Mouse (Mus musculus): ENCODE measurements around the gene Kbtbd7. TPM values are rescaled to one million over a fixed set of nuclear protein-coding genes. Genes with fewer than 3 reads are reported as not detected.
"Not testable (repeated sequence)": the region's sequence is repeated elsewhere in the genome, so short reads cannot be mapped to it uniquely, and the experiment has no call there.

Kbtbd7 gene
- 10 to 100 TPM; 42.9 to 48.0 TPM for total RNA-seq (2021)
- long read RNA-seq, full-length matches to known transcripts, result 60 of 60 reads
- long read RNA-seq, partial matches to known transcripts, result 0 of 60 reads
- long read RNA-seq, other reads (novel, unspliced or antisense), result 0 of 60 reads

DNA sequence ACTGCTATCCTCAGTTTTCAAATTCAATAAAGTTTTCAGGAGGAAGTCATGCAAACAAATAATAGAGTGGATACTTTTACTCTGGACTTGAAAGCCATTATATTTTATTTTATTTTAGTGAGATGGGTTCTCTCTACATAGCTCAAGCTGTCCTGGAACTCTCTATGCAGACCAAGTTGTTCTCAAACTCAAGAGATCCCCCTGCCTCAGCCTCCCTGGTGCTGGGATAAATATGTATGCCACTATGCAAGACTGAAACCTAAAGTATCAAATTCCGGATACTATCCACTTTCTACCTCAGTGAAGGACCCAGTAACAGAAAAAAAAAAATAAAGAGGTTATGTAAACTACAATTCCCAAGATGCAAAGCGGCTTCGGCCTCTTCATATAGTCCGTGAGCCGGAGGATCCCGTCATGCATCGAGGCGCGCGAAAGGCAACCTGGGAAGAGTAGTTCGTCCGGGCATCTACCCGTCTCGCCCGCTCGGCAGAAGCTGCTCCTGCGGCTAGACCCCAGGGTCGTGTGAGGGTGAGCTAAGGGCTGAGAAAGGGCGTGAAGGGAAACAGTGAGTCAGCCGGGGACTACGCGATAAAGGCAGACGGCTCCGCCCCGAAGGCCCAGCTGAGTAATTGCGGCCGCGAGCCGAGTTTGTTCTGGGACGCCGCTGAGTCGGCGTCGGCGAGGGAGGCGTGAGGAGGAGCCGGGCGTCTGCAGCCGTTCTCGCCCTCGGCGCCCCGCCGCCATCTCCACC is at the start of gene Kbtbd7:
Kbtbd7 (plus strand) TSS at position 533 of the 751 bp plus-strand sequence.
- DNase-seq (ENCODE audit: low spot score in 2 of 2), result peak; percentile 90 to 95

DNA sequence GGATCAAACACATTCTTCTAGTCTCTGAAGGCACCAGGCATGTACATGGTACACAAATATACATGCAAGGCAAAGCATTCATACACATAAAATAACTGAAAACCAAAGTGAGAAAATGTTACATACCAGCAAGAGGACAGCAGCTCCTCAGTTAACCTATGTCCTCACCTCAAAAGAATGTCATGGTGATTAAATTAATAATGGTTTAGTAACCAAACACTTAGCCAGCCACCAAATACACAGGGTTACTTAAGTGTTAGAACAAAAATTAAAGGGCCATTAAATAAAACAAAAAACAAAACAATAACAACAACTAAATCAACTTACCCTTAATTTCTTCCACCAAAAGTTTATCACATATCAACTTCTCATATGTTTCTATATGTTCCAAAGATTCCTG is 49.3 kb upstream of the Kbtbd7 start:
- no peak for DNase-seq (ENCODE audit: low spot score in 2 of 2)

DNA sequence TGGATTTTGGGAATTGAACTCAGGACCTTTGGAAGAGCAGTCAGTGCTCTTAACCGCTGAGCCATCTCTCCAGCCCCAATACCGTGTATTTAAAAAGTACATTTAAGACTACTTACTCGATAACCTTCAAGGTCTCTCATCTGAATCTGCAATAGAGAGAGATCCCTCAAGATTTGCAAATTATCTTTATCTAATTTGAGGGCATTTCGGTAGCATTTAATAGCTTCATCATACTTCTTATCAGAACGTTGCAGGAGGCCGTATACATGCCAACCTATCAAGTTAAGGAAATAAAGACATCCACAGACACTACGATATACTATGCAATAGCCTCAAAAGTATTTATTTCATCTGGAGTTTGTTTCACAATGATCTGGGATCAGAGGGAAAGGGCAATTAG is 43.2 kb upstream of the Kbtbd7 start:
- no peak for DNase-seq (ENCODE audit: low spot score in 2 of 2)

DNA sequence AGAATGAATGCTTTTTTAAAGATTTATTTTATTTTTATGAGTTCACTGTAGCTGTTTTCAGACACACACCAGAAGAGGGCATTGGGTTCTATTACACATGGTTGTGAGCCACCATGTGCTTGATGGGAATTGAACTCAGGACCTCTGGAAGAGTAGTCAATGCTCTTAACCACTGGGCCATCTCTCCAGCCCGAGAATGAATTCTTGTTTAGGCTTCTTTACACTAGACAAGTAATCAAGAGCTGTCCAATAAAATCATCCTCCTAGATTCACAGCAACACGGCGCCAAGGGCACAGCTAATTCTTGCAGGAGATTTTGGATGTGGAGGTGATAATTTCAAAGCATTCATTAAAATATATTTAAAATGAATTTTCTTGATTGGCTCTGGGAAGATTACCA is 38.0 kb upstream of the Kbtbd7 start:
- no peak for DNase-seq (ENCODE audit: low spot score in 2 of 2)

DNA sequence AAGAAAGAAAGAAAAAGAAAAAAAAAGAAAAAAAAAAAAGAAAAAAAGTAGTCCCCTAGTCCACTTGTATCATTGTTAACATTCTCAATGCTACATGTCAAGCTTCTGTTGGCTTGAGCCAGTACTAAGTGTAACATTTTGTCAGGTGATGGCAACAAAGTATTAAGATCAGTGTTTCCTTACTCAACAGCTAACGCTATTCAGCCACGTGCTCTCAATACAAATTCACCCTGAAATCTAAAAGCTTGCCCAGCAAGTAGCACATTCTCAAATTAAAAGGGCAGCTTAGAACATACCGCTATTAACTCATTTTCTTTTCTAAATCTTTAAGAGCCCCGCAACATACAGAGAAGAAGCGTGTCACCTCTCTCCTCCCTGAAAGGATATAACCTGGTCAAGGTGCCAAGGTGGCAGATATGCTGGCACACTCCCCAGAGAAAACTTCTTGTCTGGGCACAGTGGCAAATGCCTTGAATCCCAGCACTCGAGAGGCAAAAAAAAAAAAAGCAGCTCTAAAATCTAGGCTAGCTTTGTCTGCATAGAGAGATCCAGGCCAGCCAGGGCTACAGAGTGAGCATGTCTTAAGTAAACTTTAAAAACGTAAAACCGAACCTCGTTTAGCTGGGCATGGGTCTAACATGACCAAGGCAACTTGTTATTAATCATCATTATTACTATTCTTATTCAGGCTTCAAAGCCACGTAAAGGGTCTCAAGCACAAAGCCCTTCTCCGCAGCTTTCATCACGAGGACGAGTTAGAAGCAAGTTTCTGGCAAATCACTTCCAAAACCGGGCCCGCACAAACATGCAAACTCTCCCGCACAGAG is 36.7 kb upstream of the Kbtbd7 start:
- peak; percentile 6 for DNase-seq (ENCODE audit: low spot score in 2 of 2)

DNA sequence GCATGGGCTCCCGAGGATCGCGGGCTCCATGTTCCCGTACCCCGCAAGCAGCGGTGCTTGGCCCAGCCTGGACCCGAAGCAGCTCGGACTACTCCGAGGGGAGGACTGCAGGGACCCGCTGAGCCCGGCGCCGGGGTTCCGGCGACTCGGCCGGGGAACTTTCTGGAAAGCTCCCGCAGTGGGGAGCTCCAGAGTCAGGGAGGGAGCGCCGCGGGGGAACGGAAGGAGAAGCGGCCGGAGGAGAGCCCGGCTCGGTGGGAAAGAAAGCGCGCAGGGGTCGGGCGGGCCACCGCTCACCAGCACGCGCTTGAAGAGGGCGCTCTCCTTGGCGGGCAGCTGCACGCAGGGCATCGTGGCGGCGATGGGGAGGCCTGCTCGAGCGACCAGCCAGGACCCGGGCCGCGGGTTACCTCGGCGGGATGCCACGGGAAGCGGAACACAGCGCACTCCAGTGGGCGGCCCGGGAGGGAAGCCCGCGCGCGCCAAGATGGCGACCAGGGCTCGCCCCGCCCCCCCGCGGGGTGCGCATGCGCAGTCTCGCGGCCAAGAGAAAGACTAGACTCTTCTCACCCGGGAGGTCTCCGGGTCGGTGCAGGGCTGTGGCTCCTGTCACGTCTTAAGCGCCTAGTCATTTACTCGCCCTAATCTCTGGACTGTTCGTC is 35.9 kb upstream of the Kbtbd7 start, which contains the start of gene Naa16:
Naa16 (minus strand) TSS at position 514 of the 662 bp plus-strand sequence.
- DNase-seq (ENCODE audit: low spot score in 2 of 2), result peak; percentile 89 to 96

DNA sequence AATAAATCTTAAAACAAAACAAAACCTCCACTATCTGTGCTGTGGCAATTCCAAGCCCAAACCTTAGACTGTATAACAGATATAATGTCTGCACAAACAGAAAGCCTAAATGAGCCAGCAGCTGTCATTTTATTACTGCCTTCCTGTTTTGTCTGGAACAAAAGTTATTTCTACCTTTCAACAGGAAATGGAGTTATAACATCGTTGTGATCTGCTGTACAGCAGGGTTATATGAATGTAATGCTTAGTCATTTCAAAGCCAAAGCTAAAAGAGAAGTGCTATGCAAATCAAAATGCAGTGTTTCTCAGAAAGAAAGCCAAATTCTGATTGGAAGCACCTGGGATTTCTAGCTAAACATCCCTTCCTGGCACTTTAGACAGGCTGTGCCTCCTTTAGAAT is 33.0 kb upstream of the Kbtbd7 start:
- DNase-seq (ENCODE audit: low spot score in 2 of 2), result no peak

DNA sequence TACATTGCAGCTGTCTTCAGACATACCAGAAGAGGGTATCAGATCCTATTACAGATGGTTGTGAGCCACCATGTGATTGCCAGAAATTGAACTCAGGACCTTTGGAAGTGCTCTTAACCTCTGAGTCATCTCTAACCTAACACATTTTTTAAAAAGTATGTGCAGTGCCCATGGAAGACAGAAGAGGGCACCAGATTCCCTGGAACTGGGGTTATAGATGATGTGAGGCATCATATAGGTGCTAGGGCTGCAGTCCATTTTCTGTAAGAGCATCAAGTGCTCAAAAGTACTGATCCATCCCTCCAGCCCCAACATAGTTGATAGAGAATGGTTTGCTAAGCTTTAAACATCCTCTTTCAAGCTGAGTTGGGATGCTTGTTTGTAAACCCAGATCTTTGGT is 31.7 kb upstream of the Kbtbd7 start:
- DNase-seq (ENCODE audit: low spot score in 2 of 2), result no peak

DNA sequence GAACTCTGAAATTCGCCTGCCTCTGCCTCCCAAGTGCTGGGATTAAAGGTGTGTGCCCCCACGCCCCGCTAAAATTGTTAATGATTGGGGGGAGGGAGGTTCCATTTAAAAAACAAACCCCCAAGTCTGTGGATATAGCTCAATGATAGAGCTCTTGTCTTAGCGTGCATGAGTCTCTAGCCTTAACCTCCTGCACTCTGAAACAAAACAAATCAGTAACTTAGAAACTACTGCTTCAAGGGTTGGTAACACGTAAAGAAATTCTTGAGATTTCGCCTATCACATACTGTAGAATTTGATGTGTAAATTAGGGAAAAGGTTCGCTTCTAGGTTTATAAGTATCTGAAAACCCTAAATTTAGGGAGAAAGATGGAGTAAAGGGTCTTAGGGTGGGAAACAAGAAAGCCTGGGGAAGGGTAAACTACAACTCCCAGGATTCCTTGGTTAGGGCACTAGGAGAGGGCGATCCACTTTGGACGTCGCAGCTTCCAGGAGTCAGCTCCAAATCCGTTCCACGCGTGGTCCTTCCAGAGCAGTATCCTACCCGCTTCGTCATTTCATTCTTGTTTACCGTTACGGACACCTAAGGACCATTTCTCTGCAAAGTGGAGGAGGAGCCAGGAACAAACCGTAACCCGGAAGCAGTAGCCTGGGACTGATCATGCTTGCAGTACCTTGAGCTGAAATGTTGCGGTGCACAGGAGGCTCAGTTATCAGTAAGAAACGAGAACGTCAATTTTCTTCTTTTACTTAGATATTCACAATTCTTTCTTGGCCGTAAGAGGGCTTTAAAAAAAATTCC is 28.8 kb upstream of the Kbtbd7 start, which contains the start of gene Mtrf1:
Mtrf1 (plus strand) TSS at position 452 of the 802 bp plus-strand sequence.
- peak; percentile 61 to 81 for DNase-seq (ENCODE audit: low spot score in 2 of 2)

DNA sequence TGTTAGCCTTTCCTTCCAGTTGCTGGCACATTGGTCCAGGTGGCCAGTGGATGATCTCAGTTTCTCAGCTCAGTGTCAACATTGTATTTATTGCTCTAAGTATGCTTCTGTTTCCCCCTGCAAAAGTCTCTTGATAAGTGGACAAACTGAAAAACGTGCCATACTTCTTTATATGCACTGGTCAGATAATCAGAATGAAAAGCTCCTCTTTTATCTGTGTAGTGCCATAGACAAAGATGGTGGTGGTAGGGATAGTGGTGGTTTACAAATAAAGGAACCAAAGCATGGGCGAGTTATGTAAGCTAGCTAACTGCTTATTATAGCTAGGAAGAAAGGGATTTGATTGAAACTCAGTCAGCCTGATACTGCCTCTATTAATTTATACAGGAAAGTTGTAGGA is 18.7 kb upstream of the Kbtbd7 start:
- no peak for DNase-seq (ENCODE audit: low spot score in 2 of 2)

DNA sequence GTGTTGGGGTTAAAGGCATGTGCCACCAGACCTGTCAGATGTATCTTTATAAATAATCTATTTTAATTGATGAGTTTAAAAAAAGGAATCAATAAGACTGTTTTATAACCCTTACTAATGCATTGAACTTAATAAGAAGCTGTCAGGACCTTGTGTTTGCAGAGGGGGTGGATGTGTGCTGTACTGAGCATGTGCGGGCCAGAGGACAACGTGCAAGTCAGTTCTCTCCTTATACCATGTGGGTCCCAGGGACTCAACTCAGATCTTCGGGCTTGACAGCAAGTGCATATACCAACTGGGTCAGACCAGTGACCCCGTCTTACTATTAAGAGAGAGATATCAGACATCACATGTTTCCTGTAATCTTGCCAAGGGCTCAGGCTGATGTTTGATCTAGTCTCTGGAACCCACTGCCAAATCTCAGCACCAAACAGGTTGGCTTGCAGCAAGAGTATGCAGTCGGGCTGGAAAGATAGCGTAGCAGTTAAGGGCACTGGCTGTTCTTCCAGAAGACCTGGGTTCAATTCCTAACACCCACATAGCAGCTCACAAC is 17.0 kb upstream of the Kbtbd7 start:
- no peak for DNase-seq (ENCODE audit: low spot score in 2 of 2)

DNA sequence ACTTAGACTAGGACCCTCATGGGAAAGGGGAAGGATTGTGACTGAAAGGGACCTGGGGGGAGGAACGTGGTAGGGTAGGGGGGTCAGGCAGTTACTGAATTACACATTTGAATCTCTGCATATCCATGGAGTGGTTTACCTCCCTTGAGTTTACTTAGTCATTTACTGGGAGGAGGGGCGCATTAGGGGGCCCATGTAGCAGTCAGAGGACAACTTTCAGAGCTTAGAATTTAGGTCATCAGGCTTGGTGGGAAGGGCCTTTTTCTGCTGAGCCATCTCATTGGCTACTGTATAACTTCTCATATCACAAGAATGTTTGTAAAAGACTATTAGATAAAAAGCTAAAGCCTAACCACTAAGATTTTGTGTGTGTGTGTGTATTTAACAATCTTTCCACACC is 15.6 kb upstream of the Kbtbd7 start:
- no peak for DNase-seq (ENCODE audit: low spot score in 2 of 2)

DNA sequence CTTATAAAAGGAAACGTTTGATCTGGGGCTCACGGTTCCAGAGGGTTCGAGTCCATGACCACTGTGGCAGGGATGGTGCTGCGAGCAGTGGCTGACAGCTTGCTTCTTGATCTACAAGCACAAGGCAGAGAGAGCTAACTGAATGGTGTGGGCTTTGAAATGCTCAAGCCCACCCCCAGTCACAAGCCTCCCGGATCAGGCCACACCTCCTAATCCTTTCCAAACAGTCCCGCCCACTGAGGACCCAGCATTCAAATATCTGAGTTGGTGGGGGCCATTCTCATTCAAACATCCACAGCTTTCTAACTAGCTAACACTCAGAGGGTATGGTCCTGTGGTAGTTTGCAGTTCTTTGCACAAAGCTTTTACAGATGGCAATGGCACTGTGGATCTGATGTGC is 13.2 kb upstream of the Kbtbd7 start:
- no peak for DNase-seq (ENCODE audit: low spot score in 2 of 2)

DNA sequence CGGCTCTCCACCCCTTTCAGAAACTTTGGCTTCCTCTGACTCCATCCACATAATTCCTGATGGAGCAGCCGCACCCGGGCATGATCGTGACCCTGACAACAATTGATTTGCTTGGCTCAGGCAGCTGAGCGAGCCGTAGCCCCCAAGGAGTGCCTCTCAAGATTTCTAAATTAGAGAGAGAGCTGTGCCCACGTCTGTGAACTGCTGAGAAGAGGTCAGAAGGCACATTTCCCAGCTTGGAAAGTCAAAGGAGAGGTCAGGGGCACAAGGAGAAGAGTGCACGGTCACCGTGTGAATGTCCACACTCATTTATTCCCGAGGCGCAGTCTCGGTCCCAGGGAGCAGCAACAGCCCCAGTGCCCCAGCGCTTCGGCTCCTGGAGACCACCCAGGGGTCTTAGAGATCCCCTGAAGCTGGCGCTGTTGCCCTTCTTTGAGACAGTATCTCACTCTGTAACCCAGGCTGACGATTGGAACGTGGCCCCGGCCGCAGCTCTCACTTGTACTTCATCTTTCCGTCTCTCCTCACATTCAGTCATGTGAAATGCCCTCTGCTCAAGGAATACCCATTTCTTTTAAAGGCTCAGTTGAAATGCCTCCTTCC is 6.1 kb upstream of the Kbtbd7 start:
- DNase-seq (ENCODE audit: low spot score in 2 of 2), result no peak

DNA sequence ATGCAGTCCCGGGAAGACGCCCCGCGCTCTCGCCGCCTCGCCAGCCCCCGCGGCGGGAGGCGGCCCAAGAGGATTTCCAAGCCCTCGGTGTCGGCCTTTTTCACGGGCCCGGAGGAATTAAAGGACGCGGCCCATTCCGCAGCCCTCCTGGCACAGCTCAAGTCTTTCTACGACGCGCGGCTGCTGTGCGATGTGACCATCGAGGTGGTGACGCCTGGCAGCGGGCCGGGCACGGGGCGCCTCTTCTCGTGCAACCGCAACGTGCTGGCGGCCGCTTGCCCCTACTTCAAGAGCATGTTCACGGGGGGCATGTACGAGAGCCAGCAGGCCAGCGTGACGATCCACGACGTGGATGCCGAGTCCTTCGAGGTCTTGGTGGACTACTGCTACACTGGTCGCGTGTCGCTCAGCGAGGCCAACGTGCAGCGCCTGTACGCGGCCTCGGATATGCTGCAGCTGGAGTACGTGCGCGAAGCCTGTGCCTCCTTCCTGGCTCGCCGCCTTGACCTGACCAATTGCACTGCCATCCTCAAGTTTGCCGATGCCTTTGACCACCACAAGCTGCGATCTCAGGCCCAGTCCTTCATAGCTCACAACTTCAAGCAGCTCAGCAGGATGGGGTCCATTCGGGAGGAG is 537 bp downstream of the Kbtbd7 start:
- DNase-seq (ENCODE audit: low spot score in 2 of 2), result not testable (repeated sequence)

DNA sequence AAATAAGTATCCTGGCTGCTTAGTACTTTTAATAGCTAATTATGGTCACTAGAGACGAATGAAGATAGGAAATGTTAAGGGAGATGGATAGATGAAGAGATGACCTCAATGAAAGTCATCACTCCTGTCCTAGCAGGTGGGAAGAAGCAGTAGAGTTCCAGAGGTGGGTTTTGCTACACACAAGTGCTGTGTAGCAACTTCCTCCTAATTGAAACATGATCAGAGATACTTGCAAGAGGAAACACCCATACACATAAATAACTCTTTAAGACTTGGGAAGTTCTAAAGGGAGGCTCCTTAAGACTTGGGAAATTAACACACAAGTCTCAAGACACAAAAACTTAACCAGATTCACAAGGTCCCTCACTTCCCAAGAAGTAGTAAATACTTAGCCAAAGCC is 7.8 kb downstream of the Kbtbd7 start:
- no peak for DNase-seq (ENCODE audit: low spot score in 2 of 2)

DNA sequence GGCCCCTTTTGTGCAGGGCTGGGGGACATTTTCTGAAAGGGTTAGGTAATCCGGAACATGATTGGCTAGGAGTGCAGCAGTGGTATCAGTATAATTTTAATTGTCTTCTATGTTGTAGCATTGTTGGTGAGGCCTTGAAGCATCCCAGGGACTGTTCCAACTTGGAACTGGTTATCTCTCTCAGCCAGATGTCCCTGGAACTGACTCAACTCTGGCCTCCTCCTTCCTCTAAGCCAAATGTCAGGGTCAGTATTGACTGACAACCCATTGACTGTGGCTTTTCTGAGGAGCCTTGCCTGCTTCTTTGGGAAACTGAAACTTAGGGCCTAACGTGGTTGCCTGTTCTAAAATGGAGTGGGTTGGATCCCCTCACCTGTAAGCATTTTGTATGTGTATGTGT is 14.3 kb downstream of the Kbtbd7 start:
- no peak for DNase-seq (ENCODE audit: low spot score in 2 of 2)

DNA sequence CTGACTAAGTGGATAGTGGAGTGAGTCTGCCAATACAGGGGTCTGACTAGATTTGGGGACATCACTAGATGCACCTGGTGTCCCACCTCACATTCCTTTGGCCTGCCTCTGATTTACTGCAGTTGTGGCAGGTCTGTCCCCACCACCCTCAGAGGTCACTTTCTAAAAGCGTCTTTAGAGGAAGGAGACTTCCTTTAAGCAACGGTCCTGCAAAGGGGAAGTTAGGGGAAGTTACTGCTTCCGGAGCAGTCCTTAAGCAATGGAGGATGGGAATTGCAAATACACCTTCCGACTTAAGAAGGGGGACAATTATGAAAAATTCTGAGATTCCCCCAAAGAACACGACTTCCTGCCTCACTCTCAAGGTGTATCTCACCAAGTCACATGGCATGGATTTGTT is 15.1 kb downstream of the Kbtbd7 start:
- DNase-seq (ENCODE audit: low spot score in 2 of 2), result no peak

DNA sequence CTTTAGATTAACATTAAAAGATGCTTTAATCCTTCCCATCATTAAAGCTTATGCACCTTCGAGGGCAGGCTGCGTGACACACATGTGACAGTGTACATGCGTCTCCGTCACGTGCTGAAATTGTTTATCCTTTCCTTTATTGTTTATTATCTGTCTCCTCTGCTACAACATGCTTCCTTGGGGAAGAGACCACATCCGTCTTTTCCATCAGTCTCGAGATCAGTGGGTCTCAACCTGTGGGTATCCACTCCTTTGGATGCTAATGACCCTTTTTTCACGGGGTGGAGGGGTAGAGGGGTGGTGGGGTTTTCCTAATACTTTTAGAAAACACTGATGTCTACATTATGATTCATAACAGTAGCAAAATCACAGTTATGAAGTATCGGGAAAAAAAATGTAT is 18.3 kb downstream of the Kbtbd7 start:
- no peak for DNase-seq (ENCODE audit: low spot score in 2 of 2)
